Mouse (Mus musculus): Measurements from ENCODE around the gene Tvp23a. TPM values are rescaled to one million over a fixed set of nuclear protein-coding genes. Genes with fewer than 3 reads are reported as not detected.
A peak's percentile ranks its signal among the peaks of the same experiment; 100 is the strongest.

Gene Tvp23a
- 1.0 and 1.8 TPM in 2 replicates for total RNA-seq (2014; rRNA removed; ENCODE audit: low replicate concordance)
- polyA plus RNA-seq (2015; fragmentation: Nextera tagmentation; extraction: Ambion mirVana): 1.0 TPM in 2 replicates

- TF ChIP-seq EP300 (IDR thresholded peaks at IDR 0.05; ENCODE audit: low read depth): no peak
- TF ChIP-seq CTCF (IDR thresholded peaks at IDR 0.05; ENCODE audit: low read depth): no peak
- peaks cover 6% of the 10 kb centered on the region; the same call in 1 of the 2 replicates for H3K4me1 ChIP-seq (ENCODE audit: control insufficient read depth, insufficient read depth)
- H3K27ac ChIP-seq (ENCODE audit: low read depth): no peak within 1 kb of the TSS
- no peaks in the 10 kb centered on the region for H3K27me3 ChIP-seq (ENCODE audit: control insufficient read depth, insufficient read depth, low read length)
- peak within 1 kb of the TSS; percentile 45 for H3K4me2 ChIP-seq (ENCODE audit: low read depth, low read length)
- H3K9me3 ChIP-seq (replicated peaks; ENCODE audit: control insufficient read depth, low read length): no peaks in the 10 kb centered on the region
- no peak within 1 kb of the TSS for H3K9ac ChIP-seq (replicated peaks; ENCODE audit: low read depth, low read length)
- peak within 1 kb of the TSS; percentile 21 for H3K4me3 ChIP-seq (ENCODE audit: low read depth, low read length)
- ATAC-seq (ENCODE audit: insufficient read depth, low read depth): peak; percentile 73
- WGBS: 9% methylated on average over 12 of the region's 12 CpGs
- H3K36me3 ChIP-seq (replicated peaks; ENCODE audit: control insufficient read depth, insufficient read depth, low read length): no peaks in the 10 kb centered on the region
- peak; percentile 6 for DNase-seq (ENCODE audit: low spot score)
Observed at GRCm38 (mm10) chr16:10447264-10447594, at the start of gene Tvp23a. Gene Tvp23a (minus strand): TSS chr16:10447362.

- no peaks in the 10 kb centered on the region for H3K9me3 ChIP-seq (replicated peaks; ENCODE audit: control insufficient read depth, low read length)
- DNase-seq (ENCODE audit: low spot score) (no peak), ATAC-seq (ENCODE audit: insufficient read depth, low read depth) (no peak)
- 67% methylated on average over 2 of the region's 2 CpGs for WGBS
- no peak overlapping the region for H3K27ac ChIP-seq (ENCODE audit: low read depth)
- H3K4me3 ChIP-seq (ENCODE audit: low read depth, low read length): no peak overlapping the region
- H3K36me3 ChIP-seq (replicated peaks; ENCODE audit: control insufficient read depth, insufficient read depth, low read length): no peaks in the 10 kb centered on the region
- H3K27me3 ChIP-seq (ENCODE audit: control insufficient read depth, insufficient read depth, low read length): peaks cover 8% of the 10 kb centered on the region; the same call in 1 of the 2 replicates
- H3K4me1 ChIP-seq (ENCODE audit: control insufficient read depth, insufficient read depth): 0 out of 2 replicates have a peak, but pooled peaks cover 6% of the 10 kb centered on the region
- no peak overlapping the region for H3K9ac ChIP-seq (replicated peaks; ENCODE audit: low read depth, low read length)
- TF ChIP-seq EP300 (IDR thresholded peaks at IDR 0.05; ENCODE audit: low read depth): no peak
- TF ChIP-seq CTCF (IDR thresholded peaks at IDR 0.05; ENCODE audit: low read depth): no peak
- H3K4me2 ChIP-seq (ENCODE audit: low read depth, low read length): no peak overlapping the region
Observed at GRCm38 (mm10) chr16:10495824-10496298, 48.7 kb upstream of the Tvp23a start.

- DNase-seq (ENCODE audit: low spot score): no peak
Observed at GRCm38 (mm10) chr16:10492587-10492986, 45.4 kb upstream of the Tvp23a start.

GRCm38 (mm10) chr16:10491716-10492115 is 44.6 kb upstream of the Tvp23a start:
- Histone ChIP-seq H3K27ac (ENCODE audit: low read depth) (no peak overlapping the region), H3K36me3 (replicated peaks; ENCODE audit: control insufficient read depth, insufficient read depth, low read length) (no peaks in the 10 kb centered on the region), H3K4me1 (ENCODE audit: control insufficient read depth, insufficient read depth) (no peaks in the 10 kb centered on the region), H3K4me2 (ENCODE audit: low read depth, low read length) (no peak overlapping the region), H3K4me3 (ENCODE audit: low read depth, low read length) (no peak overlapping the region), H3K27me3 (ENCODE audit: control insufficient read depth, insufficient read depth, low read length) (peaks cover 41% of the 10 kb centered on the region), H3K9me3 (replicated peaks; ENCODE audit: control insufficient read depth, low read length) (no peaks in the 10 kb centered on the region), H3K9ac (replicated peaks; ENCODE audit: low read depth, low read length) (no peak overlapping the region)
- no peak for TF ChIP-seq CTCF (IDR thresholded peaks at IDR 0.05; ENCODE audit: low read depth)
- TF ChIP-seq EP300 (IDR thresholded peaks at IDR 0.05; ENCODE audit: low read depth): no peak
- WGBS: 85% methylated on average over 4 of the region's 4 CpGs
- DNase-seq (ENCODE audit: low spot score) (no peak), ATAC-seq (ENCODE audit: insufficient read depth, low read depth) (no peak)

More at GRCm38 (mm10) chr16:10492587-10492986, 45.4 kb upstream of the Tvp23a start:
- H3K27ac ChIP-seq (ENCODE audit: low read depth): no peak overlapping the region
- H3K4me1 ChIP-seq (ENCODE audit: control insufficient read depth, insufficient read depth): no peaks in the 10 kb centered on the region
- WGBS: 68% methylated on average over 3 of the region's 3 CpGs
- no peak overlapping the region for H3K9ac ChIP-seq (replicated peaks; ENCODE audit: low read depth, low read length)
- no peak for TF ChIP-seq CTCF (IDR thresholded peaks at IDR 0.05; ENCODE audit: low read depth)
- TF ChIP-seq EP300 (IDR thresholded peaks at IDR 0.05; ENCODE audit: low read depth): no peak
- no peak overlapping the region for H3K4me3 ChIP-seq (ENCODE audit: low read depth, low read length)
- H3K27me3 ChIP-seq (ENCODE audit: control insufficient read depth, insufficient read depth, low read length): peaks cover 33% of the 10 kb centered on the region
- H3K9me3 ChIP-seq (replicated peaks; ENCODE audit: control insufficient read depth, low read length): no peaks in the 10 kb centered on the region
- no peak overlapping the region for H3K4me2 ChIP-seq (ENCODE audit: low read depth, low read length)
- H3K36me3 ChIP-seq (replicated peaks; ENCODE audit: control insufficient read depth, insufficient read depth, low read length): no peaks in the 10 kb centered on the region
- no peak for ATAC-seq (ENCODE audit: insufficient read depth, low read depth)

GRCm38 (mm10) chr16:10490503-10491150 is 43.5 kb upstream of the Tvp23a start:
- Histone ChIP-seq H3K9ac (replicated peaks; ENCODE audit: low read depth, low read length) (no peak overlapping the region), H3K36me3 (replicated peaks; ENCODE audit: control insufficient read depth, insufficient read depth, low read length) (no peaks in the 10 kb centered on the region), H3K27ac (ENCODE audit: low read depth) (no peak overlapping the region), H3K4me3 (ENCODE audit: low read depth, low read length) (no peak overlapping the region), H3K9me3 (replicated peaks; ENCODE audit: control insufficient read depth, low read length) (no peaks in the 10 kb centered on the region), H3K27me3 (ENCODE audit: control insufficient read depth, insufficient read depth, low read length) (peaks cover 41% of the 10 kb centered on the region), H3K4me2 (ENCODE audit: low read depth, low read length) (no peak overlapping the region), H3K4me1 (ENCODE audit: control insufficient read depth, insufficient read depth) (no peaks in the 10 kb centered on the region)
- DNase-seq (ENCODE audit: low spot score): no peak
- WGBS: 69% methylated on average over 18 of the region's 18 CpGs
- TF ChIP-seq EP300 (IDR thresholded peaks at IDR 0.05; ENCODE audit: low read depth): no peak
- TF ChIP-seq CTCF (IDR thresholded peaks at IDR 0.05; ENCODE audit: low read depth): no peak
- no peak for ATAC-seq (ENCODE audit: insufficient read depth, low read depth)
